Mouse (Mus musculus) CH12.LX (cell line): ENCODE data around the gene Zbtb49.

Experiments
- CTCF ChIP-seq, 2 experiments: IDR thresholded peaks in 1 of 2; conservative IDR thresholded peaks in 1 of 2; 2 replicates each; pipeline ENCODE4 v1.5.1; 2011 to 2012; ENCODE audit warnings: low read depth in 2 of 2, low read length in 2 of 2, improper control_type of control experiment in 1 of 2, inconsistent platforms in 1 of 2, mild to moderate bottlenecking in 1 of 2, moderate library complexity in 1 of 2
- EP300 ChIP-seq: IDR thresholded peaks from 2 replicates; pipeline ENCODE4 v1.6.1; 2011; ENCODE audit warnings: low read length, improper control_type of control experiment
- JUND ChIP-seq: conservative IDR thresholded peaks from 2 replicates; pipeline ENCODE4 v1.6.1; 2011; ENCODE audit warnings: low read depth, low read length, improper control_type of control experiment
- POLR2A ChIP-seq: IDR thresholded peaks from 2 replicates; pipeline ENCODE4 v1.6.1; 2011; ENCODE audit warnings: low read depth, mild to moderate bottlenecking, improper control_type of control experiment, low read length
- UBTF ChIP-seq: IDR thresholded peaks from 2 replicates; pipeline ENCODE4 v1.6.1; 2012; ENCODE audit warnings: low read depth, mild to moderate bottlenecking, inconsistent platforms, low read length, improper control_type of control experiment, moderate library complexity
- USF1 ChIP-seq: IDR thresholded peaks from 2 replicates; pipeline ENCODE4 v1.6.1; 2014; ENCODE audit warnings: low read depth, mild to moderate bottlenecking, inconsistent platforms, low read length, improper control_type of control experiment
- ZNF384 ChIP-seq: IDR thresholded peaks from 2 replicates; pipeline ENCODE4 v1.6.1; 2012; ENCODE audit warnings: low read depth, low read length, improper control_type of control experiment, inconsistent platforms

DNA sequence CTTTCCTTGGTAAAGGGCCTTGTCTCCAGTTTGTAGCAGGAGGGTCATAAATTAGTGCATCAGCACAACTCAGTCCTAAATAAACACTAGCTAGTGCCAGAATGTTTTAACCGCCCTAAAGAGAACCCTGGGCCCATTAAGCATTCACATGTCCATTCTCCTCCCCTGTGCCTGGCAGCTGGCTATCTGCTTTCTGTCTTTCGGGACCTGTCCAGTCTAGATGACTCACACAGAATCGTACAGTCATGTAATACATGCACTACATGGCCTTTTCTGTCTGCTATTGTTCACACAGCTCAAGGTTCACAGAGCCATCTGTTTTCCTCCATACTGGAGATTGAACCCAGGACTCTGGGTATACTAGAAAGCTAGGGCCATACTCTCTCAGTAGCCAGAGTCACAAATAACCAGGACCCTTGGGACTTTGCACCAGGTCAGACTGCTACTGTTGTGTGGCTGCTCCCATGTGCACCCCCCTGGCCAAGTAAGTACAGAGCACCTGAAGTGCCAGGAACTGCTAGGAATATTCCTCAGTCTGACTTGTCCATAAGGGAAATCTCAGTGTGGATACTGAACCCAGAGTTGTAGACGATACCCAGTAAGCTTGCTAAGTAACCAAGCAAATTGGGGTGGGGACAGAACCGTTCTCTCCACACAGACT is 23.3 kb downstream of the Zbtb49 start:
- TF ChIP-seq USF1: no peak
- no peak for TF ChIP-seq JUND
- no peak for TF ChIP-seq ZNF384
- TF ChIP-seq POLR2A: no peak
- TF ChIP-seq CTCF (conservative IDR thresholded peaks at IDR 0.05 in 1 of 2, IDR thresholded peaks at IDR 0.05 in 1 of 2; ENCODE audit: low read depth in 2 of 2, low read length in 2 of 2): no peak
- TF ChIP-seq EP300: no peak
- TF ChIP-seq UBTF: no peak
